Mouse (Mus musculus): Measurements from ENCODE around the gene Ergic1. TPM values are rescaled to one million over a fixed set of nuclear protein-coding genes. Genes with fewer than 3 reads are reported as not detected.

Ergic1 gene
- polyA plus RNA-seq, 1 experiment from 2014 or later, result 97.3 TPM

DNA sequence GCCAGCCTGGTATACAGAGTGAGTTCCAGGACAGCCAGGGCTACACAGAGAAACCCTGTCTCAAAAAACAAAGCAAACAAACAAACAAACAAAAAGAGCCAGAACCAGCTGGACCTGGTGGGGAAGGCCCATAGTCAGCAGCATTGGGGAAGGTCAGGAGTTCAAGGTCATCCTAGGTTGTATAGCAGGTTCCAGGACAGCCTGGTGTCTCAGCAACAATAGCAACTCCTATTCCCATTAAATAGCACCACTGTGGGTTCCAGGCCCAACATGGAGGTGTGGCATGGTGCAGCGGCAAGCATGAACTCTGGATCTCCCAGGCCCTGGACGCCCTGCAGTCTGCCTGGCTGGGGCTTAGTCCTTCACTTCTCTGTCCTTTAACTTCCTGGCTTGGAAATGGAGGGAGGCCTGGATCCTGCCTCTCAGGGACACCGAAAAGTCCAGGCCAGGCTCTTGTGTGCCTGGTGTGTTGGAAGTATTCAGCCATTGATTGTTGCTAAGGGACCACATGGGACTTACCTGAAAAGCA is 19.6 kb downstream of the Ergic1 start:
- Histone ChIP-seq H3K27me3 (no peaks in the 10 kb centered on the region), H3K36me3 (no peaks in the 10 kb centered on the region), H3K4me2 (no peak overlapping the region), H3K9ac (no peak overlapping the region), H3K9me3 (no peaks in the 10 kb centered on the region), H3K27ac (replicated peaks) (no peak overlapping the region), H3K4me3 (no peak overlapping the region), H3K4me1 (replicated peaks) (peaks cover 29% of the 10 kb centered on the region)
- no peak for ATAC-seq (ENCODE audit: low FRiP score, low read depth)
- 96% methylated on average over 3 of the region's 3 CpGs for WGBS

DNA sequence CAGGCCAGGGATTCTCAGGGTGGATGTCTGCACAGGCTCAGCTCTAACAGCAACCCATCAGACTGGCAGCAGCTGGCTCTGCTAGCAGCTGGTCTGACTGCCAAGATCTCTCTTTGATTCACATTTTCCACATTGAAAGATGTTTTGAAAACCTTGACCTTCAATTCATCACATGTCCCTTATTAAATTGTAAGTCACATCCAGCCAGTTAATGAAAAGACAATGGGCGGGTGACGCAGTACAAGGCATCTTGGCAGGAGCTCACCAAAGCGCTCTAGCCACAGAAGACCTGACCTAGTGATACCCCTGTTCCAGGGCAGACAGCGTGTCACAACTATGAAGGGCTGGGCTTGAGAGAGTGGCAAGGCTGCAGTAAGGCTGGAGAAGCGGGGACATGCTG is 21.0 kb downstream of the Ergic1 start:
- WGBS, result 64% methylated on average over 5 of the region's 5 CpGs

GRCm38 (mm10) chr17:26583056-26583455 is 21.8 kb downstream of the Ergic1 start:
- no peak for ATAC-seq (ENCODE audit: low FRiP score, low read depth)
- Histone ChIP-seq H3K4me2 (no peak overlapping the region), H3K4me3 (no peak overlapping the region), H3K27me3 (no peaks in the 10 kb centered on the region), H3K9me3 (no peaks in the 10 kb centered on the region), H3K4me1 (replicated peaks) (peaks cover 29% of the 10 kb centered on the region), H3K9ac (no peak overlapping the region), H3K36me3 (no peaks in the 10 kb centered on the region), H3K27ac (replicated peaks) (no peak overlapping the region)
- 97% methylated on average over 9 of the region's 9 CpGs for whole genome bisulfite sequencing

More for the DNA sequence above, 21.0 kb downstream of the Ergic1 start:
- no peaks in the 10 kb centered on the region for H3K27me3 ChIP-seq
- no peak overlapping the region for H3K4me3 ChIP-seq
- no peaks in the 10 kb centered on the region for H3K9me3 ChIP-seq
- no peak overlapping the region for H3K9ac ChIP-seq
- no peak overlapping the region for H3K4me2 ChIP-seq
- H3K36me3 ChIP-seq, result no peaks in the 10 kb centered on the region
- H3K4me1 ChIP-seq (replicated peaks), result peaks cover 29% of the 10 kb centered on the region
- H3K27ac ChIP-seq (replicated peaks), result no peak overlapping the region
- no peak for ATAC-seq (ENCODE audit: low FRiP score, low read depth)

- Histone ChIP-seq H3K4me2 (no peak overlapping the region), H3K9me3 (no peaks in the 10 kb centered on the region), H3K4me1 (replicated peaks) (peaks cover 29% of the 10 kb centered on the region), H3K36me3 (no peaks in the 10 kb centered on the region), H3K4me3 (no peak overlapping the region), H3K27ac (replicated peaks) (peak overlapping the region; percentile 59), H3K9ac (no peak overlapping the region), H3K27me3 (no peaks in the 10 kb centered on the region)
- 95% methylated on average over 6 of the region's 6 CpGs for WGBS
- ATAC-seq (ENCODE audit: low FRiP score, low read depth), result no peak
Measured at GRCm38 (mm10) chr17:26583606-26584005, 22.3 kb downstream of the Ergic1 start.

GRCm38 (mm10) chr17:26584063-26584462 is 22.8 kb downstream of the Ergic1 start:
- ATAC-seq (ENCODE audit: low FRiP score, low read depth), result no peak
- peaks cover 29% of the 10 kb centered on the region for H3K4me1 ChIP-seq (replicated peaks)
- H3K9ac ChIP-seq, result no peak overlapping the region

DNA sequence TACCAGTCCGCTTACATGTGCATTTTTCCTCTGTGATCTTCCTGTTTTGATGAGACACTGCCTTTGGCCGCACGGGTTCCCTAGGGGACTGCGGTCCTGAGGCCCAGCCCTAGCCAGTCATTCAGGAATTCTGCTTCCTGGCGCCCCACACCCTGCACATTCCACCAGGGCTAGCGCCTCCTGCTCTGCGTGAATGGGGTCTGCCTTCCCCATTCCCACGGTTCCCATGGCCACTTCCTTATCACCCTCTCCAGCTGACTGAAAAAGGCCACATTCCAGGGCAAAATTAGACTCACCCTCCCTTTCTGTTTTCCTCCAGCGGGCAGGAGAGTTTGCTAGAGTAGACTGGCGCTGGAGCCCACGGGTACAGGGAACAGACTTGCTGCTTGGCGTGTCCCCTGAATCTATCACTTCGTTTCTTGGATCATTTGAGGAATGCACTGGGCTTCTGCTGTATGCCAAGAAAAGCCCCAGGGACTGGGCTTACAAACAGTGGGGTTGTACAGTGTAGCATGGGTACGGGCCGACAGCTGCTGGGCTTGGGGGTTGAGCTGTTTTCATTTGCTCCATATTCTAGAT is 23.4 kb downstream of the Ergic1 start:
- 46% methylated on average over 15 of the region's 15 CpGs for WGBS
- Histone ChIP-seq H3K27me3 (no peaks in the 10 kb centered on the region), H3K36me3 (no peaks in the 10 kb centered on the region), H3K4me2 (0 out of 2 replicates have a peak overlapping the region, but pooled peaks have one; percentile 3), H3K4me1 (replicated peaks) (peaks cover 29% of the 10 kb centered on the region), H3K27ac (replicated peaks) (peak overlapping the region; percentile 59), H3K4me3 (no peak overlapping the region), H3K9me3 (no peaks in the 10 kb centered on the region), H3K9ac (no peak overlapping the region)
- ATAC-seq (ENCODE audit: low FRiP score, low read depth), result peak; percentile 83

More at GRCm38 (mm10) chr17:26584063-26584462, 22.8 kb downstream of the Ergic1 start:
- no peaks in the 10 kb centered on the region for H3K9me3 ChIP-seq
- peak overlapping the region; percentile 59 for H3K27ac ChIP-seq (replicated peaks)
- H3K4me2 ChIP-seq, result no peak overlapping the region
- no peaks in the 10 kb centered on the region for H3K36me3 ChIP-seq
- no peaks in the 10 kb centered on the region for H3K27me3 ChIP-seq
- H3K4me3 ChIP-seq, result no peak overlapping the region
- WGBS, result 82% methylated on average over 4 of the region's 4 CpGs

DNA sequence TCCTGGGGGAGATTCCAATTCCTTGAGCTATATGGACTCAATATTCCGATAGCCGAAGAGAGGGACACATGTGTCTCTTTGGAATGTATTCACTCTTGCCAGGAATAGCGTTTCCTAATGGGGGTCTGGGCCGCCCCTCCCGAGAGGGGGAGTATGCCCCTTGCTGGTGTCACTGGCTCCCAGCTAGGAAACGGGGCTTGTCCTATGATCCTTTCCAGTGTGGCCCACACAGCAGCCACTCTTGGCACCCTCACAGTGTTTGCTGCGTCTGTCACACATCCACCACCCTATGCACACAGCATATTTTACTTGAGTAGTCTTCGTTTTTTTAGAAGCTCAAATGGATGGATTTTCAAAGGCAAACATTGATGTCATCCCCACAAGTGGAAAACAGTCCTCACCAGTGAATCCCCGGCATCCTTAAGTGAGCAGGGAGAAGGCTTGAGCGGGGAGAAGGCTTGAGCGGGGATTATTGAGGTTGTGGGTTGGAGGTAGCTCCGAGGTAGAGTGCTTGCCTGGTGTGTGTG is 26.7 kb downstream of the Ergic1 start:
- H3K4me3 ChIP-seq, result no peak overlapping the region
- no peak overlapping the region for H3K4me2 ChIP-seq
- ATAC-seq (ENCODE audit: low FRiP score, low read depth), result no peak
- H3K36me3 ChIP-seq, result peaks cover 3% of the 10 kb centered on the region; the same call in 1 of the 2 replicates
- WGBS, result 90% methylated on average over 12 of the region's 12 CpGs
- no peak overlapping the region for H3K27ac ChIP-seq (replicated peaks)
- H3K9me3 ChIP-seq, result no peaks in the 10 kb centered on the region
- no peak overlapping the region for H3K9ac ChIP-seq
- H3K27me3 ChIP-seq, result no peaks in the 10 kb centered on the region
- H3K4me1 ChIP-seq (replicated peaks), result peaks cover 17% of the 10 kb centered on the region

- WGBS, result 92% methylated on average over 4 of the region's 4 CpGs
- no peak for ATAC-seq (ENCODE audit: low FRiP score, low read depth)
- peaks cover 3% of the 10 kb centered on the region; the same call in 1 of the 2 replicates for H3K36me3 ChIP-seq
- no peaks in the 10 kb centered on the region for H3K27me3 ChIP-seq
- H3K9ac ChIP-seq, result no peak overlapping the region
- H3K27ac ChIP-seq (replicated peaks), result no peak overlapping the region
- no peaks in the 10 kb centered on the region for H3K9me3 ChIP-seq
- no peak overlapping the region for H3K4me2 ChIP-seq
- H3K4me3 ChIP-seq, result no peak overlapping the region
- peaks cover 26% of the 10 kb centered on the region for H3K4me1 ChIP-seq (replicated peaks)
Measured at GRCm38 (mm10) chr17:26592510-26592909, 31.2 kb downstream of the Ergic1 start.

DNA sequence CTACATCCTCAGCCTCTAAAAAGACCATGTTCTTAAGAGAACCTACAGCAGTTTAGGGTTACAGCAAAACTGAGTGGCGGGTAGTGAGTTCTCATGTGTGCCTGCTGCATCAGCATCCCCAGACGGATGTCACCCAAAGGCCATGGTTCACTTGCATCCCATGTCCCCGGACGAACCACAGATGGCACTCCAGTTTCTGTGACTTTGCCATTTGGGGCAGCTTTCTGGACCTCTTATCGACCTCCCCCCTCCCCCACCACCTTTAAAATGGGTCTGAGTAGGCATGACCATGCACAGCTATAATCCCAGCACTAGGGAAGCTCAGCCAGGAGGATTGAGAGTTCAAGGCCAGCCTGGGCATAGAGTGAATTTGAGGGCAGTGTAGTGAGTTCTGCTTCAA is 31.9 kb downstream of the Ergic1 start:
- WGBS, result 98% methylated on average over 5 of the region's 5 CpGs
- Histone ChIP-seq H3K4me2 (no peak overlapping the region), H3K27ac (replicated peaks) (no peak overlapping the region), H3K36me3 (peaks cover 3% of the 10 kb centered on the region; the same call in 1 of the 2 replicates), H3K27me3 (no peaks in the 10 kb centered on the region), H3K4me1 (replicated peaks) (peaks cover 26% of the 10 kb centered on the region), H3K9ac (no peak overlapping the region), H3K4me3 (no peak overlapping the region), H3K9me3 (no peaks in the 10 kb centered on the region)
- no peak for ATAC-seq (ENCODE audit: low FRiP score, low read depth)

DNA sequence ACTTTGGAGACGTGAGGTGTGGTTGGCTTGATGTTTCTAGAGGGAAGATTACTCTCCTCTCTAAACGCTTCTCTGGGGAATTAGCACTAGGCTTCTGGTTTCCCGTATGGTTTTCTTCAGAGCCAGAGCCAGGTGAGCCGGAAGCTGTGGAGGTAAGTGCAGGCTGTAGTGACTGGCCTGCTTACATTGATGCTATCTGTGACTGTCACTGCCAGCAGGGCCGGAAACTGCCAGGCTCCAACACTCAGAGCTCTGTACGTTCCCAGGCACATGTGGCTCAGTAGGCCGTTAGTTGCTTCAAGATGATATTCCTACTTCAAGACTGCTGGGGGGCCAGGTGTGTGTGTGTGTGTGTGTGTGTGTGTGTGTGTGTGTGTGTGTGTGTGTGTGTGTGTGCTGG is 32.9 kb downstream of the Ergic1 start:
- no peaks in the 10 kb centered on the region for H3K27me3 ChIP-seq
- no peaks in the 10 kb centered on the region for H3K9me3 ChIP-seq
- peaks cover 26% of the 10 kb centered on the region for H3K4me1 ChIP-seq (replicated peaks)
- no peak overlapping the region for H3K9ac ChIP-seq
- ATAC-seq (ENCODE audit: low FRiP score, low read depth), result no peak
- no peak overlapping the region for H3K4me3 ChIP-seq
- no peak overlapping the region for H3K4me2 ChIP-seq
- WGBS, result 84% methylated on average over 7 of the region's 7 CpGs
- no peak overlapping the region for H3K27ac ChIP-seq (replicated peaks)
- H3K36me3 ChIP-seq, result peaks cover 3% of the 10 kb centered on the region; the same call in 1 of the 2 replicates

DNA sequence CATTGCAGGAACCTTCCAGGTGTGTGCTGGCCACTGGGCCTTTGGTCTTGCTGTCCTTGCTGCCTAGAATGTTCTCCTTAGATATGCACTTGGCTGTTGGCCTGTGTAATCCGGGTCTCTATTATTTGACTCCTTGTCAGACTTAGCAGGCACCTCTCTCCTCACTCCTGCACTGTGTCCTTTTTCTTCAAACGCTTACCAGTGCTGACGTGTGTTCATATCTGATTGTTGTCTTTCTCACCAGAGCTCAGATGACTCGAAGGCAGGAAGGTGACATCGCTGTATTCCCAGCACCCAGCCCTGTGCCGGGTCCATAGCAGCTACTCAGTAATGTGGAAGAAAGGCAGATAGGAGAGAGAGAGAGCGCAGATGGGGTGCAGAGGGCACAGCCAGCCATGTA is 33.7 kb downstream of the Ergic1 start:
- Histone ChIP-seq H3K9ac (no peak overlapping the region), H3K9me3 (no peaks in the 10 kb centered on the region), H3K36me3 (peaks cover 3% of the 10 kb centered on the region; the same call in 1 of the 2 replicates), H3K4me1 (replicated peaks) (peaks cover 26% of the 10 kb centered on the region), H3K27ac (replicated peaks) (no peak overlapping the region), H3K4me2 (no peak overlapping the region), H3K4me3 (no peak overlapping the region), H3K27me3 (no peaks in the 10 kb centered on the region)
- ATAC-seq (ENCODE audit: low FRiP score, low read depth), result no peak
- 86% methylated on average over 7 of the region's 7 CpGs for WGBS

GRCm38 (mm10) chr17:26595448-26596167 is 34.3 kb downstream of the Ergic1 start:
- 0 out of 2 replicates have a peak overlapping the region, but pooled peaks have one; percentile 2 for H3K4me2 ChIP-seq
- H3K36me3 ChIP-seq, result peaks cover 3% of the 10 kb centered on the region; the same call in 1 of the 2 replicates
- H3K27ac ChIP-seq (replicated peaks), result peak overlapping the region; percentile 68
- no peak for ATAC-seq (ENCODE audit: low FRiP score, low read depth)
- 56% methylated on average over 7 of the region's 7 CpGs for WGBS
- H3K27me3 ChIP-seq, result no peaks in the 10 kb centered on the region
- no peak overlapping the region for H3K9ac ChIP-seq
- H3K9me3 ChIP-seq, result no peaks in the 10 kb centered on the region
- H3K4me3 ChIP-seq, result no peak overlapping the region
- H3K4me1 ChIP-seq (replicated peaks), result peaks cover 26% of the 10 kb centered on the region

Data from hindbrain, embryonic 15.5 days (tissue).